Mouse (Mus musculus): ENCODE measurements around the gene Tmem8b.

Tmem8b gene

DNA sequence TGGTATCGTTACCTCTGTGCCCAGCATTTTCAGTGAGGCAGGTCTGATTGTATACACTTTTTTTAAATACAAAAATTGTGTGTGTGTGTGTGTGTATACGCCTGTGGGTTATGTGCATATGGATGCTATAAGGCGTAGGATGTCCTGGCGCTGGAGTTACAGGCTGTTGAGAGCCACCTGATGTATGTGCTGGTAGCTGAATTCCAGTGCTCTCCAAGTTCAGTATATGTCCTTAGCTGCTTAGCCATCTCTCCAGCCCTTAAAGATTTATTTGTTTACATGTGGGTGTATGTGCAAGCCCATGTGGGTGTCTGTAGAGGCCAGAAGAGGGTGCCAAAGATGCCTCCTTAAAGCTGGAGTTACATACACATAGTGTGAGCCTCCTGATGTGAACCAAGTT lies 11.6 kb upstream of the Tmem8b start:
- no peak for DNase-seq

DNA sequence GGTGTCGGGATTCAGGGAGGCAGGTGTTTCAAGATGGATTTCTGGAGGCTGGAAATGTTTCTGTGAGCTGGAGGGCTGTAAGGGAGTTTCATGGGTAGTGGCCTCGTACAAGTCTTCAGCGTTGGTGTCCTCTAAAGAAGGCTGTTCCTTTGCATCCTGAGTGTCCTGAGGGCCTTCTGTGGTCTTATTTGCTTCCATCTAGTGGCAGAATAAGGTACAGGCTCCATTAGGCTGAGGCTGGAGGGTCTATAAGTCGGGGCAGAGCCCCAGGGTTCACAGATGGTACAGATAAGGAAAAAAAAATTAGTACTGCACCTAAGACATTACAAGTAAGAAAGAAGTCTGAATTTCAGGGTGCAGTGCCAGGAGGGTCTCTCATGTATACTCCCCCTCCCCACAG lies 2.4 kb upstream of the Tmem8b start:
- peak in 1 of 2 experiments; percentile 28 for DNase-seq

DNA sequence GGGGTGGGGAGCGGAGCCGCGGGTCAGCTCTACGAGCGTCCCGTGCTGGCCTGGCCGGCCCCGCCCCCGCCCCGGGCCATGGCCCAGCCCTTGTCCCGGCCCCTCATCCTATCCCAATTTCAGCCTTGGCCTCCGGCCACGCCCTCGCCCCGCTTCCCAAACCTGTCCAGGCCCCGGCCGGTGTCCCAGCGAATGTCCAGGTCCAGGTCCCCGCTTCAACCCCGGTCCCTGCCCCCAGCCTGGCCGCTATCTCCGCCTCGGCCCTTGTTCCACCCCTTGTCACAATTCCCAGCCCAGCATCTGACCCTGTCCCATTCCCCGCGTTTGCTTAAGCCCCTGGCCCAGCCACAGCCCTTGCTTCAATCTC lies 640 bp downstream of the Tmem8b start:
- peak; percentile 76 to 88 for DNase-seq

DNA sequence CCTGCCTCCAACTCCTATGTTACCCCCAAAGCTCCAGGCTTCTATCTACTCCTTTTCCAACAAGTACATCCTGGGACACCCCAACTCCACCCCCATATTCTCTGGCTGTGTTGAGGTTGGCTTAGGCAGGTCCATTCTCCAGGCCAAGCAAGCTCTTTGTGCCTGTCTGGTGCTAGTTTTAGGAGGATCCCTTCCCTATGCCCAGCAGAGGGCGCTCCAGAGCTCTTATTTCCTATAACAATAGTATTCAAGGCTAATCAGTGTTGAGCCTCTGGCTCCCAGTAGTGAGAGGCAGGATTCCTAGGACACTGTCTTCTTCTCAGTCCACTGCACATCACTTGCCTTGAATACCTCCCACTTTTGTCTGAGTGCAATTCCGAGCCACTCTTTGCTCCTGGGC lies 3.3 kb downstream of the Tmem8b start:
- peak; percentile 92 to 98 for DNase-seq

DNA sequence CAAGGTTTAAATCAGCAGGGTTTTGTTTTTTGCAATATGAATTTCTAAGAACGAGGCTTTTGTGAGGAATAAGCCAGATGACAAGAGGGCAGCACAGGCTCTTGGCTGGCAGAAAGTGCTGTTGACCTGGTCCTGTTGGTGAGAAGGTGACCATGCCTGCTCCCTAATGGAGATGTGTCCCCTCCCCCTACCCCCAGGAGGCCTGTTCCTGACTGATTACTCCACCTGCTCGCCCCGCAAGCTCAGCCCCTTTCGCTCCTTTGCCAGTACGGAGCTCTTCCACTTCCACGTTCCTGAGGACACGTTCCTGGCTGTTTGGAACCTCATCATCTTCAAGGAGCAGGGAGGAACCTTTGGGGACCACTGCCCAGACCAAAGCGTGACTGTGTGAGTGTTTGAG lies 4.9 kb downstream of the Tmem8b start:
- DNase-seq = no peak

DNA sequence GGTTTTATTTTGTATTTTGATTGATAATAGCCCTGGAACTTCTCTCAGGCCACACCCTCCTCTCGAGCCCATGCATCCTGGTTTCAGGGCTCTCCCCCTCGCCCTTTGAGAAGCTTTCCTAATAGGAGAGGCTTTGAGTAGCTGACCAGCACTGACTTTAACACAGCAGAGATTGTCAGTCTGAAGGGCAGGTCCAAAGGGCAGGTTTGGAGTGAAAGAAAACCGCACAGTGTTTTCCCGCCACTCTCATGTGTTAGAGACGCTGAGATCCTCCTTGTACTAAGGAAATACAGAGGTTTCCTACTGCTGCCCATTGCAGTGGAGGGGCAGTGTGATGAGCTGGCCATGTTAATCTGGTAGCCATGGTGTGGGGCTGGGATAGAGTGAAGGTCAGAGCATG lies 6.2 kb downstream of the Tmem8b start:
- DNase-seq = peak in 1 of 2 experiments; percentile 38

DNA sequence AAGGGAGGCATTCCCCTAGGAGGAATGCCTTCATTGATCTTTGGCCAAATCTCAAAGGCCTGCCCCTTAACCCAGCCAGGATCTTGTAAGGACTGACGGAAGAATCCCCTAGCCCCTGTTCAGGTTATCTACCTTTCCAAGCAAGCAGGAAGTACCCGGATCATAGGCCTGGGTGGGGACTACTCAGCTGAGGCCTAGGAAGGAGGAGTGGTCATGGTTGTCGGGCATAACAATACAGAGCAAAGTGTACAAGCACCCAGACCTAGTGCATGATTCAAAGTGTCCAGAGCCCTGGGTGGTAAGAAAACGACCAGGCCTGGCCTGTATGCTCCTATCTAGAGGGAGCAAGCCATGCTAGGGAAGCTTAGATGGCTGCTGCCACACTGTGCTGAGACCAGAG lies 6.8 kb downstream of the Tmem8b start:
- no peak for DNase-seq

DNA sequence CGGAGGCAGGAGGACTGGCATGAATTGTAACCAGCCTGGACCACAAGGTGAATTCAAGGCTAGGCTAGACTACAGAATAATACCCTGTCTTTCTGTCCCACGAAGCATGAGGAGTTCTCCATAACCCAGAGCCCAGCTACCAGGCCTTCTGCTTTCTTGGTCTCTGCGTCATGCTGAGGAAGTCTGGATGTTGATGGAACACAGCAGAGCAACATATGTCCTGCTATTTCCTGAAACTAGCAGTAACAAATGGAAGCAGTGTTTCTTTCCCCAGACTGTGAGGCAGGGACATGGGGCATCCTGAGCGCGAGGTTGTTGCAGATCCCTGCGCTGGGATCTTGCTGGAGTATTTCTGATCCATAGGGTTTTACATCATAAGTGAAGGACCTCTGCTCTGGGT lies 9.8 kb downstream of the Tmem8b start:
- no peak for DNase-seq

DNA sequence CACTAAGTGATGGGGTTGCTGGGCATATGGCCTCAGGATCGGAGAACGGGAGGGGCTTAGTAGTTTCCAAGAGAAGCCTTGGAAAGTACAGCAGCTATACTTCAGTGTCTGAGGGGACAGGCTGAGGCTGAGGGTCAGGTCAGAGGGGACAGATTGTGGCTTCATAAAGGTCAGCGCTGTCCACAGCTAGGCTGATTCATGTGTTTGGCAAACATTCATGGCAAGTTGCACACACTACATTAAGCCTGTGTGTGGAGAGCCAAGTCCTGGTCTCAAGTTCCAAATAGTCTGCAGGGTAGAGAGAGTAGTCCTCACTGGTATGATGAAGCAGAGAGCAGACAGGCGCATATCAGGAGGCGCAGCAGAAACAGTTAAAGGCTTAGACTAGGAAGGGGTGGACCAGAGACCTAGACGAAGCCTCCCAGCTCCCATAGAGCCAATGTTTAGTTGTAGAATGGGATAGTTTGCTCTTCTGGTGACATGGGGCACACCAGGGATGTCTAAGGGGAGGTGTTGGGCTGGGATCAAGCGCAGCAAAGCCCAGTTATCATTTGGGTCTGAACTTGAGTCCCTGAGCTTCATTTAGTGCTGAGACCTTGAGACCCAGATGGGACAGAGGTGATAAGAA lies 10.8 kb downstream of the Tmem8b start:
- peak in 1 of 2 experiments; percentile 53 for DNase-seq

DNA sequence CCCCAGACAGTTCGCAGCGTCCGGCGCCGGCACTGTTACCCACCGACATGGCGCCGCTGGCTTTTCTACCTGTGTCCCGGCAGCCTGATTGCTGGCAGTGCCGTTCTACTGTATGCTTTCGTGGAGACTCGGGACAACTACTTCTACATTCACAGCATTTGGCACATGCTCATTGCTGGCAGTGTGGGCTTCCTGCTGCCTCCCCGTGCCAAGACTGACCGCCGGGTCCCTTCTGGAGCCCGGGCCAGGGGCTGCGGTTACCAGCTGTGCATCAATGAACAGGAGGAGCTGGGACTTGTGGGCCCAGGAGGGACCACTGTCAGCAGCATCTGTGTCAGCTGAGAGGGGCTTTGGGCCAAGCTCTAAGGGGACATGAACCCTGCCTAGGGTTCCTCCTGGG lies 21.2 kb downstream of the Tmem8b start:
- no peak for DNase-seq

DNA sequence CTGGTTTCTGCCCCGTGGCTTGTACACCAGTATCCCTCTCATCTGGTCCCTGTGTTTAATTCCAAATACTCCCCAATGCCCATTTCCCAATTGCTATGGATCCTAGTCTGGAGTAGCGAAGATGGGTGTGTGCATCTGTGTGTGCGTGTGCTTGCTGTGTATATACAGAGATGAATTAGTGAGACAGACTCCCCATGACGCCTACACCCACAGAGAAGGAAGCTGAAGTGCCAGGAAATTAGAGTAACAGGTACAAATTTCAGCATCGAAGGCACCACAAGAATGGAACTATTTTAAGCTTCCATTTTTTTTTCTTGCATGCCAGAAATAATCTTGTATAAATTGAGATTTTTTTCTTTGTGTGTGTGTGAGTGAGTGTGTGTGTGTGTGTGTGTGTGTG lies 22.3 kb downstream of the Tmem8b start:
- no peak for DNase-seq

DNA sequence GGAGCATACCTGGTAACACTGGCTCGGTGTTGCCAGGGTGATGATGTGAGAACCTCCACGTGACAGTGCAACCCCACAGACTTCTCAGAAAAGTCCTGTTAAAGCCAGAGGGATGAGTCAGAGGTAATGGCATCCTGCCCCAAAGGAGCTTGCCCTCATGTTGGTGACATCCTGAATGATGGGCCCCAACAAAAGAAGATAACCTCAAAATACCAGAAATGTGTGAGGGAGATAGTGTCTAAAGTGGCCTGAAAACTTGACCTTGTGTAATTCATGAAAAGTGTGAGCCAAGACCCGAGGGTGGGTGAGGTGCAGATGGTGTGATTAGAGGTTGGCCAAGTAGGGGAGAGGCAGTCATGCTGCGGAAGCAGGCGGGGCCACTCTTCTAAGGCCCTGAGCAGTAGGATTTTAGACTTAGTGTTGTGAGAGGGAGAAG lies 25.1 kb downstream of the Tmem8b start:
- DNase-seq = no peak

DNA sequence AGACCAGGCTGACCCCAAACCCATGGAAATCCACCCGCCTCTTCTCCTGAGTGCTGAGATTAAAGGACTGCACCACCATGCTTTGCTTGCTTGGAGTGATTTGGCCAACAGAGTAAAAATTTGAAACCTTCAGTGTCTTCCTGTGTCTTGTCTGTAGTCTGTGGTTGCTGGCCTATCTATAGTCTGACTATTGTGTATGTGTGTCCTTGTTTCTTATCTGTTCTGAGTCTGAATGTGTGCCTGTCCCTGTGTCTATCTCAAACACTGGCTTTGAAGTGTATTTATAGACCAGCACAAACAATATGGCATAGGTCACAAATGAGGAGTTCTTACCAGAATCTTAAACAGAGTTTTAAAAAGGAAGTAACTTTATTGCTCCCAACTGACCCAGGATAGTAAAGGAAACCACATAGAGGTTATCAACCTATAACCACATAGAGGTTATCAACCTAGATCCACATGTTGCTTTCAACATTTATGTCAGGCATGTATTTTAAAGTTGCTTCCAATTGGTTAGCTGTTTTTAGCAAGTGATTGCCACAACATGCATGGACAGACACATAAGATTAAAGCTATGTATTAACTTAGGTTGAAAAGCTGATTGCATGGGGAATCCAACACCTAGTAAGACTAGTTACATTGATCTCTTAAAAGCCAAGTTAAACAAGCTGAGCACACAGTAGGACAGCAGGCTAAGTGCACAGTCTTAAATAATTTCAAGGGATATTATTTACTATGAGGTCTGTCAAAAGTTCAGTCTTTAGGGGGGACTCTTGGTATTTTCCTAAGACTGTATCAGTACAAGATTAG lies 25.9 kb downstream of the Tmem8b start:
- no peak for DNase-seq

DNA sequence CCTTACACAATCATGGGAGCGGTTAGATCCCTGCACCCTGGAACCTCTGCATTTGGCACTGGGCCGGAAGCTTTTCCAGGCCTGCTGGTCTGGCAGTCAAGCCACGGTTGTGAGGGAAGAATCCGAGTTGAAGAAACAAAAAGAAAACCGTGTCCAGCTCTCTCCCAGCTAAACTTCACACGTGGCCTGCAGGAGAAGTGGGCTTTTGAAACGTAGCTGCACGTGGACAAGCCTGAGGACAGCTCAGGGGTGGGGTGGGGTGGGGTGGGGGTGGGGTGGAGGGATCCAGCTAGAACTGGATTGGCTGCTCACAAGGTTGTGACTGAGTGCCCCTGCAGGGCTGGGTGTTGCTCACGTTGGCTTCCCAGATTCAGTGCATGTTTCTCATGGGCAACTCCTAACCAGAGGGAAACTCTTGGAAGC lies 26.5 kb downstream of the Tmem8b start:
- peak; percentile 71 to 81 for DNase-seq

DNA sequence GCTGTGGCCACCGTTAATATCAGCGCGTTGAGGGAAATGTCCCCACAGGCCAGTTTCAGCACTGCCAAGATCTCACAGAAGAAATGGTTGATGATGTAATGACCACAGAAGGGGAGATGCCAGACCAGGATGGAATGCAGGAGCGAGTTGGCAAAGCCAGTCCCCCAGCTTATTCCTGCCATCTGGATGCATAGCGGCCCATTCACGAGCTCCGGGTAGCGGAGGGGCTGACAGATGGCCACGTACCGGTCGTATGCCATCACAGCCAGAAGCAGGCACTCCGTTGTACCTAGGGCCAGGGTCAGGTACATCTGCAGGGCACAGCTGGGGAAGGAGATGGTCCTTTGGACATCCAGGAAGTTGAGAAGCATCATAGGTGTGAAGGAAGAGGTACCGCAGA lies 27.8 kb downstream of the Tmem8b start:
- DNase-seq = no peak

DNA sequence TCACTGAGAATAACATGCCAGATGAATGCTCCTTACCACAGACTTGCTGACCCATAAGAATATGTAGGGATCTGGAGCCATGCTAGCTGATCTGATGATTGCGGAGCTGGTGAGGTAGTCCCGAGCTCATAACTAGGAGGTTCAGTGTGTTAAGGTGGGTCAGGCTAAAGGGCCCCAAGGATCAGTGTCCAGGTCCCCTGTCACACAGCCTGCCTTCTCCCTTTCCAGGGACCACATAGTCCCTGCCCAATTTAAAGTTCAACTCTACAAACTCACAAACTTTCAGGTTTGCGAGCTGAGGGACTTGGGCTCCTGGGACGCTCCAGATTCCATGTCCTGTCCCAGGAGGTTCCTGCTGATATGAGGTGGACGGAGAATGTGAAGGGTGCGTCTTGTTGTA lies 31.9 kb downstream of the Tmem8b start, which contains the start of gene Olfr70:
Gene Olfr70 (minus strand): TSS at position 101 of the 400 bp plus-strand sequence.
- DNase-seq = no peak

DNA sequence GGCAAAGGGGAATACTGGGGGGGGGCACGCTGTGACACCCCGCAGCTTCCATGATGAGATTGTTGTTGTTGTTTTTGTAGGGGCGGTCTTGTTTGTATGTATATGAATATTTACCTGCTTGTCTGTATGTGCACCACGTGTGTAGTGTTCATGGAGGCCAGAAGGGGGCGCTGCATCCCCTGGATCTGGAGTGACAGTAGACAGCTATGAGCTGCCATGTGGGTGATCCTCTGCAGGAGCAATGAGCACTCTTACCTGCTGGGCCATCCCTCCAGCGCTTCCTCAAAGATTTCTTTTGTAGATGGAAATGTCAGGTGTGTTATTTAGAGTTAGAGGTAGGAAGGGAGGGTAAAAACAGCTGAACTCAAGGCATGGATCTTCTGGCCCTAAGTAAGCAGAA lies 34.7 kb downstream of the Tmem8b start:
- no peak for DNase-seq

DNA sequence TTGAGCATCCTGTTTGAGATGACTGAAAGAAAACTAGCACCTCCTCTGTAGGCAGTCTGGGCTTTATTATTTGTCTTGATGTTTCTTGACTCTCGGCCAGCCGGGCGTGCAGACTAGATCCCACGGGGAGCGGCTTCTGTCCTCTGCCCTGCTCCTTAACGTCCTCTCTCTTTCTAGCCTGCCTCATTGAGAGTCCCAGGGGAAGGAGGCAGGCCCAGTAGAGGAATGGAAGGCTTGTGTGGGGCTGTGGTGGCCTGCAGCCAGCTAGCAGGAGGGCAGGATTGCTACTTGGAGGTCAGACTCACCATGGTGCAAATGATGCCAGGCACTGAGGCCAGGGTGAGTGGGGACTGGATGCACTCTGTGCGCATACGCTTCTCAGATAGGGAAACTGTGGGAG lies 35.1 kb downstream of the Tmem8b start:
- peak; percentile 62 to 74 for DNase-seq

DNA sequence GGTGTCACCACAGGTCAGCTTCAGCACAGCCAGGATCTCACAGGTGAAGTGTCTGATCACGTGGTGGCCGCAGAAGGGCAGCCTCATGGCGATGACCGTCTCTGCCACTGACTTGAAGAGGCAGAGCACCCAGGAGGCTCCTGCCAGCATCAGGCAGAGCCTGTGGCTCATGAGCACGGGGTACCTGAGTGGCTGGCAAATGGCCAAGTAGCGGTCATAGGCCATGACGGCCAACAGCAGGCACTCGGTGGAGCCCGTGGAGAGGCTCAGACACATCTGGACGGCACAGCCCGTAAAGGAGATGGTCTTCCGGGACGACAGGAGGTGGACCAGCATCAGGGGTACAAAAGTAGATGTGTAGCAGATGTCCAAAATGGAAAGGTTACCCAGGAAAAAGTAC lies 37.2 kb downstream of the Tmem8b start:
- DNase-seq = peak; percentile 50 to 64

DNA sequence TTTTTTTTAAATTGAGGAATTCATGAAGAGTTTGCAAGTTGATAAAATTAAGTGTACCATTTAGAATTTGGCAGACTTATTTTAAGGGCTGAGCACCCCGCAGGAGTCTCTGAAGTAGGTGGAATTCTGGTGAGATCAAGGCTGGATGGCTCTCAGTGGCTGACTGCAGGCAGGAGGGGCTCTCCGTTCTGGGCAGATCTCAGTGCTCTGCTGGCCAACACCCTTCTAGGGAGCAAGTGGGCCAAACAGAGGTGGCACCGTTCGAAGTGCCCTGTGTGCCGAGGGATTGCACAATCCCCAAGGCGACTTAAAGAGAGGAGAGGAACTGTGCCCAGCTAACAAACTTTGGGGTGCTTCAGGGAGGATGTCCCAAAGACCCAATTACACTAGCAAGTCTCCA lies 41.1 kb downstream of the Tmem8b start, which contains the start of gene Olfr71:
Gene Olfr71 (minus strand): TSS at position 387 of the 400 bp plus-strand sequence.
- peak in 1 of 2 experiments; percentile 60 for DNase-seq

DNA sequence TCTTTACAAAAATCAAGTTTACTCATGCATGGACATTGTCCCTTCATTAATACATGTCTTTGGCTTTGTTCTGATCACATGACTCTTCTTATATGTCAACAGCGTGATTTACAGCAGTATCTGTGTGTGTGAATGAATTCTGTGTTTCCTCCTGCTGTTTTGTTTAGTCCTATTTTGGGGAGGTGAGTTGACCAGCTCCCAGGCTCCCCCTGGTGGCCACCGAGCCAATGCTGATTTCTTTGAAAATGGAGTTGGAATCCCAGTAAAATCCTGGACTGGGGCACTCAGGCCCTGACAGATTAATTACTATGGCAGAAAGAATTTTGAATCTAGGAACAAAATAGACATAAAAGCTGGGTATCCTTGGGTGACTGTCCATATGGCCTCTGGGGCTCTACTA lies 43.0 kb downstream of the Tmem8b start:
- peak; percentile 81 to 94 for DNase-seq

DNA sequence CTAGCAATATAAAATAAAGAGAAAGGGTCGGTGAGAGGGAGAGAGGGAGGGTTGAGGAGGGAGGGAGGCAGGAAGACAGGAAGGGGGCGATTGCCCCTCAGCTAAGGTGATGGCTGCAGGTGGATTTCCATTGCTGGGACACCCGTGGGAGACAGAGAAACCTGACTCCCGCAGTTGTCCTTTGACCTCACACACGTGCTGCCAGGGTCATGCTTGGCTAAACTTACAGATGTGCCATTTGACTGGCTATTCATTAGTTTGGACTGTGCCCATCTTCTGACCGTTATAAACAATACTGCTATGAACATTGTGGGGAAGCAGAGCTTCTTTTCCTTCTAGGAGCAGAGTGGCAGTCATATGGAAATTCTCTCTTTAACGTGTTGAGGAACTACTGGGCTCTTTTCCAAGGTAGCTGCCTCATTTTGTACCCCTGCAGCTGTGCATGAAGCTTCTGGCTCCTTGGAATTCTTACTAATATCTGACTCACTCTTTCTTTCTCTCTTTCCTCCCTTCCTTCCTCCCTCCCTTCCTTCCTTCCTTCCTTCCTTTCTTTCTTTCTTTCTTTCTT lies 45.0 kb downstream of the Tmem8b start:
- peak; percentile 68 to 79 for DNase-seq

DNA sequence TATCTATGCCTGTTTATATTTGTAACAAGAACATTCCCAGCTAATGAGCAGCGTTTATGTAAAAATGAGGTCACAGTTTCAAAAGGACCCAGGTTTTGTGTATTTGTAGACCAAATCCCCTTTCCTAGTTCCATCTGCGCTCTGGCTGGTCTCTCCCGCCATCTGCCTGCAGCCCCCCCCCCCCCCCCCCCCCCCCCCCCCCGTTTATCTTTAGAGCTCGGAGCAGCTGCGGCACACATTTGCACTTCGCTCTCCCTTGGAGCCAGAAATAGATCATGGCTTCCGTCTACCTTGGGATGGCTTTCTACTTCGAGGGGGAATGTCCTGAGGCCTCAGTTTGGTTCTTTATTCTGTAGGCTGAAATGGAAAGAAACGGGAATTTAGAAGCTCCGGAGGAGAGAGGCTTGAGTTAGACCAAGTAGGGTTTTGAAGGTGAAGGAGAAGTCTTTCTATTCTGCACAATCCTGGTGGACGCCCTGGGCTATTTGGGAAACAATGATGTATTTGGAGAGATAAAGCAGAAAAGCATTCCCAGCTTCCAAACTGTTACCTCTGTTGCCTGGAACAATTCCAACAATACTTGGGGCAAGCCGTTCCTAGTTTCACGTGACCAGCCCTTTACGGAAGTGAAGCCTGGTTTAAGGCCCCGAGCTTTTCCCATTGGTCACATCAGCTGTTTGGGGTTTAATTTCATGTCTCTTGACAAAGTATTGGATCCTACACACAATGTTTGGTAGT lies 51.9 kb downstream of the Tmem8b start:
- DNase-seq = no peak

All from kidney, postnatal 25 days (tissue).